Mouse (Mus musculus): ENCODE measurements at regions not wholly inside any gene's neighbourhood (a gene's known extent, or its start where the extent isn't known, plus 50 kb on each side); places are given as distances from the start of the nearest gene placed in this dataset.

GRCm38 (mm10) chr10:43710186-43710885 lies 132.3 kb downstream of the Cd24a start:
- DNase-seq, result no peak
- intact Hi-C loops (cut with DNase I), result no loop called here

GRCm38 (mm10) chr10:43710886-43711256 lies 132.8 kb downstream of the Cd24a start:
- intact Hi-C loops (cut with DNase I), result no loop called here
- DNase-seq, result no peak

- intact Hi-C loops (cut with DNase I), result no loop called here
- DNase-seq, result no peak
Observed at GRCm38 (mm10) chr10:43712657-43713056, 134.6 kb downstream of the Cd24a start.

- intact Hi-C loops (cut with DNase I), result no loop called here
- no peak for DNase-seq
Observed at GRCm38 (mm10) chr10:43718768-43719167, 140.7 kb downstream of the Cd24a start.

GRCm38 (mm10) chr10:43721356-43721755 lies 143.3 kb downstream of the Cd24a start:
- intact Hi-C loops (cut with DNase I), result no loop called here
- DNase-seq, result no peak

DNA sequence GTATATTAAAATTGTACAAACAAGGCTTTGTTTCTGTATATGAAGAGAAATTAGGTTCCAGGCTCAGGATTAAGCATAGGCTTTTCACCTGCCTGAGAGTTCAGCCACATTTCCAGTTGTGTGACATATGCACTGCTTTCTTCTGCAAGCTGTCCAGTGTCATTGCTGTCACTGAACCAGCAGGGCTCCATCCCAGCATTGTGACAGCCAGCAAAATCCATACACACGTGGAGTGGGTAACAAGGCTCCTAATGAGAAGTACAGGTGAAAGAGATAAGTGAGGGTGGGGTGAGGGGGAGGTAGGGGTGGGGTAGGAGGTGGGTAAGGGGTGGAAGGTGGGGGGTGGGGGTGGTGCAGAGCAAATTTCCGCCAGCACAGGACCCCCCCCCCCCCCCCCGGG lies 144.1 kb downstream of the Cd24a start:
- intact Hi-C loops (cut with DNase I), result no loop called here
- DNase-seq, result no peak

GRCm38 (mm10) chr10:43722711-43723614 lies 144.9 kb downstream of the Cd24a start:
- intact Hi-C loops (cut with DNase I), result no loop called here
- peak; percentile 16 to 31 for DNase-seq

DNA sequence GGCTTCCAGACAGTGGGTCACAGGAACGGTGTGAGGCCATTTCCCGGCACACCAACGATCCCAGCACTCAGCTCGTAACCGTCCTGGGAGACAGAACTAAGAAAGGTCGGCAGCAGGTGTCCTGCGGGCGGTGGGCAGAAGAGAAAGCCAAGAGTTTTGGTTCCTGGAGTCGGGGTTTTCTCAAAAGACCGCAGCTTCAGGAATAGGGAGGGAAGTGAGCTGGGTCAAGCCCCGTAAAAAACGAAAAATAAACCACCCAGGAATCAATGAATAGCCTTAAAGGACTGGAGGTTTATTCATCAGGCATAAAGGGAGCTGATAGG lies 145.5 kb downstream of the Cd24a start:
- DNase-seq, result peak in 1 of 2 experiments; percentile 3
- intact Hi-C loops (cut with DNase I), result no loop called here

- intact Hi-C loops (cut with DNase I), result no loop called here
Observed at GRCm38 (mm10) chr10:43727746-43728145, 149.7 kb downstream of the Cd24a start.

DNA sequence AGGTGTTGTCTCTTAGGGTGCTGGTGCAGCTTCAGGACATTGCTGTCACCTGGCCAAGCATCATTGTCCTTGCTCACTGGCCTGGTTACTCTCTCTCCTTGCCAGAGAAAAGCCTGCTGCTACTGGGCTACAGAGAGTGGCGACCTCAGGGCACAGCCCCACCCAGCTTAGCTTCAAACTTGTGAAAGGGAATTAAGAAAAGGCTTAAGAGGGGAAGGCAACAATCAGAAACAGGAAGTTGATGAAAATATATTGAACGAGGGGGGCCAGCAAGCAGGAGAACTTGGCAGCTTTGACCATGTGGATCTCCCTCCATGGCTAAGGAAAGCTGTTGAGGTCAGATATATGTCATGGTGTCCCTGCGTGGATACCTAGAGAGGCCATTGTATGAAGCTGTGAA lies 151.1 kb downstream of the Cd24a start:
- intact Hi-C loops (cut with DNase I), result no loop called here
- DNase-seq, result no peak

More at GRCm38 (mm10) chr10:43727746-43728145, 149.7 kb downstream of the Cd24a start:
- no peak for DNase-seq

GRCm38 (mm10) chr10:43733618-43734415 lies 155.7 kb downstream of the Cd24a start:
- intact Hi-C loops (cut with DNase I), result no loop called here
- no peak for DNase-seq

DNA sequence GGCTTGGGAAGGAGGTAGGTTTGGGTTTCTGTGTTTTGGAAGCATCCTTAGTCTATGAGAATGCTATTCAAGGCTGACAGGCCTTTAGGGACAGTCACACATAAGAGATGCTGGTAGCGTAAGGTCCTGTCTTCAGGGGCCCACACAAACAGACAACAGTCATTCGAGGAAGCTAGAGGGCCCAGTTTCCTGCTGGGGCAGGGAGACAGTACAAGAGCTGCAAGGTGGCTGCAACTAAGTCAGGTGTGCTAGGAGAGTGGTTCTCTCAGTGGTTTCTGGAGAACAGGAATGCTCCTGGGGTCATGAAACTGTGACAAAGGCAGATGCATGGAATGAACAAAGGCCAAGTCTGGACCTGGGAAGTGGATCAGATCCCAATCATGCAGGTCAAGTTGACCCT lies 161.1 kb downstream of the Cd24a start:
- no peak for DNase-seq
- intact Hi-C loops (cut with DNase I), result no loop called here

DNA sequence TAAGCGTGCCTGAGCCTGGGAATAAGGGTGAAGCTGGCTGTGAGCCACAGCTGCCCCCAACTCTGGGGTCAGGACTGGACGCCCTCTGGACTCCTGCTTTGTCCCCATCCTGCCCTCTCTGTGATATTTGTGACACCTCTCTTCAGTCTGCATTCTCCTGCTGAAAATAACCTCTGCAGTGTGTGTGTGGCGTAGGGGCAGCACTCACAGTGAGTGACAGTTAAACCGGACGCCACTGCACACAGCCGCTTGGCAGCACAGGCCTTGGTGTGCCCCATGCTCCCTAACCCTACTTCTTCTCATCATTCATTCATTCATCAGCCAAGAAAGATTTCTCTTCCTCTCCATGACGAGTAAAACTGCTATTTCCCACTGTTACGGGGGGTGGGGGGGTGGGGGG lies 161.6 kb downstream of the Cd24a start:
- DNase-seq, result peak; percentile 20 to 27

GRCm38 (mm10) chr10:43740204-43740865 lies 161.2 kb downstream of the Qrsl1 start:
- intact Hi-C loops (cut with DNase I), result no loop called here
- peak; percentile 20 to 32 for DNase-seq

More for the DNA sequence above, 161.6 kb downstream of the Cd24a start:
- intact Hi-C loops (cut with DNase I), result no loop called here

GRCm38 (mm10) chr10:43741361-43742084 lies 160.0 kb downstream of the Qrsl1 start:
- no peak for DNase-seq
- intact Hi-C loops (cut with DNase I), result no loop called here

GRCm38 (mm10) chr10:43742085-43743054 lies 159.2 kb downstream of the Qrsl1 start:
- intact Hi-C loops (cut with DNase I), result no loop called here
- no peak for DNase-seq

- intact Hi-C loops (cut with DNase I), result no loop called here
Observed at GRCm38 (mm10) chr10:43743188-43744120, 158.1 kb downstream of the Qrsl1 start.

More at GRCm38 (mm10) chr10:43743188-43744120, 158.1 kb downstream of the Qrsl1 start:
- DNase-seq, result no peak

Measured in heart, postnatal 10 days (tissue).